Mouse (Mus musculus) liver, adult 2 months (tissue): ENCODE results near the gene Hykk.

Experiments used
- CTCF ChIP-seq: fragments of 200-500 bp; IDR thresholded peaks from 2 replicates; pipeline ENCODE4 v1.5.1; 2011; ENCODE audit warnings: low read depth, low read length, control low read depth
- POLR2A ChIP-seq: fragments of 200-500 bp; IDR thresholded peaks from 2 replicates; pipeline ENCODE4 v1.6.1; 2011; ENCODE audit warnings: low read length, control low read depth; ENCODE audit not compliant: insufficient read depth; ENCODE audit errors: extremely low read depth

DNA sequence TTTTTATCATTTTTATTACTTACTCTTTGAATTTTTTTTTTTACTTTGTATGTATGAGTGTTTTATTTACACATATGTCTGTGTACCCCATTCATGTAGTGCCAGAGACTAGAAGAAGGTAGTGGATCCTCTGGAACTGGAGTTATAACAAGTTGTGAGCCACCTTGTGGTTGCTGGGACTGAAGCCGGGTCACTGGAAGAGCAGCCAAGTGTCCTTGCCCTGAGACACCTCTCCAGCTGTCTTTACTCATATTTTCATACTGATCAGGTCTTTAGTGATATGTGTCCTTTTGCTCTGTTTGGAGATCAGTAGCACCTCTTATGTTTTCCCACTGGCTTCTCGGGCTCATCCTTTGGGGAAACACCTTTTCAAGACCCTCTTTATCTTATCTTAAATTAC, 27.4 kb downstream of the Hykk start:
- TF ChIP-seq POLR2A (no peak), CTCF (peak; percentile 51)
